Mouse (Mus musculus): Measurements from ENCODE around the gene Insl3. TPM values are rescaled to one million over a fixed set of nuclear protein-coding genes. Genes with fewer than 3 reads are reported as not detected.

Insl3 gene
- polyA plus RNA-seq, 1 experiment from 2014 or later = not detected

DNA sequence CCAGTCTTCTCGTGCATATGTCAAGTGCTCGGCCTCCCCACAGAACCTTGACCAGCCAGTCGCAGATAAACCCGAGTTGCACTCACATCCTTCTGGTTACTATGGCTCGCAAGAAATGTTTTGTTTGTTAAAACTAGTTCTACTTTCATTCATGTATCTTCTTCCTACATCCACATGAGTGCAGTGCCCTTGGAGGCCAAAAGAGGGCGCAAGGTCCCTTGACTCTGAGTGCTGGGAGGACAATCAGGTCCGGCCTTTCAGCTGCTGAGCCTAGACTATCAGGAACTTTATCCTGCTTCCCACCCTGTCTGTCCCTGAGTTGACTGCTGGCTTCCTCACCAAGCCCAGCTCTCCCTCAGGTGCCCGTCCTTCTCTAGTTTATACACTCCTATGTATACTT, 18.9 kb downstream of the Insl3 start:
- ATAC-seq (replicated peaks; ENCODE audit: low FRiP score) (no peak), DNase-seq (ENCODE audit: low spot score) (peak; percentile 76)
- no peaks in the 10 kb centered on the region for H3K9me3 ChIP-seq (ENCODE audit: control insufficient read depth, low read length)
- 0 out of 2 replicates have a peak, but pooled peaks cover 2% of the 10 kb centered on the region for H3K4me1 ChIP-seq (replicated peaks; ENCODE audit: control insufficient read depth, insufficient read depth, low read length)
- H3K4me2 ChIP-seq (ENCODE audit: low read depth, low read length, severe bottlenecking) = no peak overlapping the region
- peaks cover 12% of the 10 kb centered on the region for H3K27me3 ChIP-seq (ENCODE audit: control insufficient read depth, insufficient read depth, low read length)
- no peaks in the 10 kb centered on the region for H3K36me3 ChIP-seq (ENCODE audit: control insufficient read depth, insufficient read depth, low read length)
- H3K27ac ChIP-seq (ENCODE audit: low read depth, low read length) = no peak overlapping the region
- H3K4me3 ChIP-seq (ENCODE audit: low read depth, low read length) = no peak overlapping the region
- H3K9ac ChIP-seq (ENCODE audit: low read length) = no peak overlapping the region
- WGBS = 33% methylated on average over 8 of the region's 8 CpGs

DNA sequence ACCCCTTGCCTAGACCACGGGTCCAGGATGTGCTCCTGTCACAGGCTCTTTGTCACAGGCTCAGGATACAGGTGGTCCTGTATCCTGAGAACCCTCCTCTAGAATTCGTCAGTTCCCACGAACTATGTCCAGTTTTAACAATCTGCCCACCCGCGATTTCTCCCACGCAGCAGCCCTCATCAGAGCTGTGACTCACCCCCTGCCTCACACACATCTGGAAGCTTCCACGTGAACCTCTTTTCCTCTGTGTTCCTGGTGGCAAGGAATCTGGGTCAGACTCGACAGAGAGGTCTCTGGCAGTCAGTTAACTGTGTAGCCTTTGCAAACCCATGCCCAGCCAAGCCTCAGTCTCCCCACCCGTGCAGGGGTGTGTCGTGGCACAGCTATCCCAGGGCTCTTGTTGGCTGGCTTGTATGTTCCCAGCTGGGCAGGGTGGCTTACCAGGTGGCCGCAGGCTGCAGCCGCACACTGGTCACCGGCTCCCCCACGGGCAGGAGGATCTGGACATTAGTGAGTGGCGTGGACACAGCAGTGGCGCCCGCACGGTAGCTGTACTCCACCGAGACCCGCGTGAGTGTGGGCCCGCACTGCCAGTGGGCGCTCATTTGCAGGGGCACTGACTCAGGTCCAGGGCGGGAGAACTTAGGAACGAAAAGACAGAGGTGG, 20.3 kb downstream of the Insl3 start:
- Histone ChIP-seq H3K27me3 (ENCODE audit: control insufficient read depth, insufficient read depth, low read length) (peaks cover 12% of the 10 kb centered on the region), H3K4me2 (ENCODE audit: low read depth, low read length, severe bottlenecking) (peak overlapping the region; percentile 38; the same call in 1 of the 2 replicates), H3K27ac (ENCODE audit: low read depth, low read length) (no peak overlapping the region), H3K9me3 (ENCODE audit: control insufficient read depth, low read length) (no peaks in the 10 kb centered on the region), H3K4me1 (replicated peaks; ENCODE audit: control insufficient read depth, insufficient read depth, low read length) (0 out of 2 replicates have a peak, but pooled peaks cover 2% of the 10 kb centered on the region), H3K36me3 (ENCODE audit: control insufficient read depth, insufficient read depth, low read length) (no peaks in the 10 kb centered on the region), H3K9ac (ENCODE audit: low read length) (no peak overlapping the region), H3K4me3 (ENCODE audit: low read depth, low read length) (no peak overlapping the region)
- peak; percentile 34 for ATAC-seq (replicated peaks; ENCODE audit: low FRiP score)
- DNase-seq (ENCODE audit: low spot score) = no peak
- WGBS = 41% methylated on average over 25 of the region's 25 CpGs

DNA sequence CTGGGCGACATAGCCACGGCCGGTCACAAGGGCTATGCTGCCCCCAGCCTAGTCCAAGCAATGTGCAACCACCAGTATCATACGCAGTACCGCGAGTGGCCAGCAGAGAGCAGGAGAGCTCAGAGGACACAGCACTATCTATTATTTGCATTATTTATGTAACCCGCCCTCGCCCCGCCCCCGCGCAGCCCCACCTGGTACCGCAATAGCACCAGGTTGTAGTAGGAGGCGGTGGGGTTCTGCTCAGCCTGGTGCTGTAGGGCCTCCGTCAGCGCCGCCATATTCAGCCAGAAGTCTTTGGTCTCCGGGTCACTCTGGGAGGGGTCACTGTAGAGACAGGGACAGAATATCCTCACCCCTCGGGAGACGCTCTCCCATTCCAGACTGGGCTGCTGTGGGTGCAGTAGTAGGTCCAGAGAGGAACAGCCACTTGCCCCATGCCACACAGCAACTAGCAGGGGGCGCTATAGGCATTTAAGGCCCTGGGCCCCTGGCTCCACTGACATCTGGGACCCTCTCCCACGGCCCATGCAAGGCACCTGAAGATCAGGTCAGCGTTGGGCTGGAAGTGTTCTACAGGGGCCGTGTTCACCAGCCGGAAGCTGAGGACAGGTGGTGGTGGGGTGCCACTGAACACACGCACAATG, 20.9 kb downstream of the Insl3 start:
- peak; percentile 91 for DNase-seq (ENCODE audit: low spot score)
- WGBS = 18% methylated on average over 25 of the region's 25 CpGs
- no peak overlapping the region for H3K27ac ChIP-seq (ENCODE audit: low read depth, low read length)
- 0 out of 2 replicates have a peak, but pooled peaks cover 2% of the 10 kb centered on the region for H3K4me1 ChIP-seq (replicated peaks; ENCODE audit: control insufficient read depth, insufficient read depth, low read length)
- no peaks in the 10 kb centered on the region for H3K9me3 ChIP-seq (ENCODE audit: control insufficient read depth, low read length)
- H3K36me3 ChIP-seq (ENCODE audit: control insufficient read depth, insufficient read depth, low read length) = no peaks in the 10 kb centered on the region
- no peak overlapping the region for H3K9ac ChIP-seq (ENCODE audit: low read length)
- H3K4me2 ChIP-seq (ENCODE audit: low read depth, low read length, severe bottlenecking) = peak overlapping the region; percentile 38; the same call in 1 of the 2 replicates
- peaks cover 12% of the 10 kb centered on the region for H3K27me3 ChIP-seq (ENCODE audit: control insufficient read depth, insufficient read depth, low read length)
- ATAC-seq (replicated peaks; ENCODE audit: low FRiP score) = peak; percentile 69
- no peak overlapping the region for H3K4me3 ChIP-seq (ENCODE audit: low read depth, low read length)

DNA sequence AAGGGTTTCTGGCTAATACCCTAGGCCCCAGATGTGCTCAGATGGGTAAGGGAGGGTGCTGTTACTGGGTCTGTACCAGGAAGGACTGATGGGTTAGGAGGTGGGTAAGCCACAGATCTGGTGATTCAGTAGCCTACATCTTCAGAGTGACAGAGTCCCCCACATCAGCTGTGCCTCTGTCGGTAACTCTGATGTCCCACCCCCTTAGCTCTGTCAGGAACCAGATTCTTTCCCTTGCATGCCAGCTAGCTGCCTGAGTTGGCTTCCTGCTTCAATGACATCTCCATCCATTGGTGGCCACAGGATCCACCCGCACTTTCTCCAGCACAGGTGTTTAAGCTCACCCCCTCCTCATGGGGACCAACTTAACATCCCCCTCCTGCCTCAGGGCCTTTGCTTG, 22.6 kb downstream of the Insl3 start:
- Histone ChIP-seq H3K9ac (ENCODE audit: low read length) (no peak overlapping the region), H3K27ac (ENCODE audit: low read depth, low read length) (no peak overlapping the region), H3K9me3 (ENCODE audit: control insufficient read depth, low read length) (no peaks in the 10 kb centered on the region), H3K4me3 (ENCODE audit: low read depth, low read length) (no peak overlapping the region), H3K27me3 (ENCODE audit: control insufficient read depth, insufficient read depth, low read length) (peaks cover 12% of the 10 kb centered on the region), H3K4me1 (replicated peaks; ENCODE audit: control insufficient read depth, insufficient read depth, low read length) (0 out of 2 replicates have a peak, but pooled peaks cover 2% of the 10 kb centered on the region), H3K36me3 (ENCODE audit: control insufficient read depth, insufficient read depth, low read length) (no peaks in the 10 kb centered on the region), H3K4me2 (ENCODE audit: low read depth, low read length, severe bottlenecking) (no peak overlapping the region)
- DNase-seq (ENCODE audit: low spot score) (no peak), ATAC-seq (replicated peaks; ENCODE audit: low FRiP score) (no peak)
- WGBS = 84% methylated on average over 2 of the region's 2 CpGs

DNA sequence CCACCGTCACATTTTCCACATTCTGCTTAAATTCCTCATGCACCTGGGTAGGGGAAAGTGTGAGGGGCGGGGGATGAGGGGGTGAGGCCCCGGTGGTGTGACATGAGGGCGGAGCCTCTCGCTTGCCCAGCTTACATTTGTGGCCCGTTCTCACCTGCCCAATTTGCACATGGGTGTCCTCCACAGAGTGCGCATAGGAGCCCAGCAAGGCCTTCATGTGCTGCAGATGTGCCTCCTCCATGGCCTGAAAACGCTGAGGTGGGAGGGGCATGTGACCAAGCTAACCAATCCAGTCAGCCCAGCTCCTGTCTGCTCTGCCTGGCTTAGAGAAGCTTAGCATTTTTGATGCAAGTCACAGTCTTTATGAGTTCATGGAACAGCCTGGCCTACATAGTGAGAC, 26.5 kb downstream of the Insl3 start:
- H3K4me1 ChIP-seq (replicated peaks; ENCODE audit: control insufficient read depth, insufficient read depth, low read length) = peaks cover 14% of the 10 kb centered on the region
- no peak overlapping the region for H3K27ac ChIP-seq (ENCODE audit: low read depth, low read length)
- H3K9me3 ChIP-seq (ENCODE audit: control insufficient read depth, low read length) = no peaks in the 10 kb centered on the region
- no peak overlapping the region for H3K4me3 ChIP-seq (ENCODE audit: low read depth, low read length)
- WGBS = 59% methylated on average over 8 of the region's 8 CpGs
- no peak overlapping the region for H3K9ac ChIP-seq (ENCODE audit: low read length)
- no peak for ATAC-seq (replicated peaks; ENCODE audit: low FRiP score)
- no peaks in the 10 kb centered on the region for H3K27me3 ChIP-seq (ENCODE audit: control insufficient read depth, insufficient read depth, low read length)
- no peaks in the 10 kb centered on the region for H3K36me3 ChIP-seq (ENCODE audit: control insufficient read depth, insufficient read depth, low read length)
- no peak overlapping the region for H3K4me2 ChIP-seq (ENCODE audit: low read depth, low read length, severe bottlenecking)
- DNase-seq (ENCODE audit: low spot score) = no peak

DNA sequence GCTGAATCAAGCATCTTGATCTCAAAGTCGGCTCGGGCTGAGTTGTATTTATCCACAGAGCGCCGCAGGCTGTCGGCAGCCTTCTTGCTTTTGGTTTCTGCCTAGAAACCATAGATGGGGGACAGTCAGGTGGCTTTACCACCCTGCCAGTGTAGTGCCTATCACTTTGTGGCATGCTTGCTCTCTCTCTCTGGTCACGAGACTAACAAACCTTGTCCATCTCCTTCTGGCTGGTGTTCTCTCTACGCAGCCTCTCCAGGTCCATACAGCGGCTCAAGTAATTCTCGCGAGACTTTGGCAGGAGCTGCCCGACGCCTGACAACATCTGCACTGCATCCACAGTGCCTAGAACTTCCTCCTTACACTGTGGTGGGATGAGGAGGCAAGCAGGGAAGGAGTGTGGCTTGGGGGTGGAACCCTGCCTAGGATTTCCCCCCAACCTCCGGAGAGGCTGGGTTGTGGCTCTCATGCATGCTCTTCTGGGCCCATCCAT, 27.6 kb downstream of the Insl3 start:
- no peak overlapping the region for H3K4me3 ChIP-seq (ENCODE audit: low read depth, low read length)
- H3K4me2 ChIP-seq (ENCODE audit: low read depth, low read length, severe bottlenecking) = no peak overlapping the region
- no peaks in the 10 kb centered on the region for H3K9me3 ChIP-seq (ENCODE audit: control insufficient read depth, low read length)
- H3K9ac ChIP-seq (ENCODE audit: low read length) = no peak overlapping the region
- no peak for ATAC-seq (replicated peaks; ENCODE audit: low FRiP score)
- no peaks in the 10 kb centered on the region for H3K27me3 ChIP-seq (ENCODE audit: control insufficient read depth, insufficient read depth, low read length)
- no peaks in the 10 kb centered on the region for H3K36me3 ChIP-seq (ENCODE audit: control insufficient read depth, insufficient read depth, low read length)
- WGBS = 89% methylated on average over 13 of the region's 13 CpGs
- no peak overlapping the region for H3K27ac ChIP-seq (ENCODE audit: low read depth, low read length)
- H3K4me1 ChIP-seq (replicated peaks; ENCODE audit: control insufficient read depth, insufficient read depth, low read length) = peaks cover 17% of the 10 kb centered on the region
- DNase-seq (ENCODE audit: low spot score) = no peak

DNA sequence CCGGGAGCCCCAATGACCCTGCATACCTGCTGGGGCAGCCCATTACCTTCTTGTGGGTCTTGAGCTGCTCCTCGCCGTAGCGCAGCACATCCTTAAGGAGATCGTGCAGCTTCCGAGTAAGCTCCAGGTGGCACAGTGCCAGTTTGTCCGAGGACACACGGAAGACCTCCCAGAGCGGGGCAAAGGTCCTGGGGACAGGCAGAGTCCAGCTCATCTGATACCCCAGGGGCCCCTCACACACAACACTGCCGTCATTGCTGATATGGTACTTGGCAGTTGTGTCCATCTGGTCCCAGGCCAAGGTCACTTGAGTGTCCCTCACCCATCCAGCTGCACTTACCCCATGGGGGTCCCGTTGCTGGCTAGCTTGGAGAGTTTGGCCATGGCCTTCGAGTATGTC, 28.1 kb downstream of the Insl3 start:
- Histone ChIP-seq H3K4me2 (ENCODE audit: low read depth, low read length, severe bottlenecking) (no peak overlapping the region), H3K4me3 (ENCODE audit: low read depth, low read length) (no peak overlapping the region), H3K36me3 (ENCODE audit: control insufficient read depth, insufficient read depth, low read length) (no peaks in the 10 kb centered on the region), H3K27ac (ENCODE audit: low read depth, low read length) (no peak overlapping the region), H3K4me1 (replicated peaks; ENCODE audit: control insufficient read depth, insufficient read depth, low read length) (peaks cover 17% of the 10 kb centered on the region), H3K27me3 (ENCODE audit: control insufficient read depth, insufficient read depth, low read length) (no peaks in the 10 kb centered on the region), H3K9ac (ENCODE audit: low read length) (no peak overlapping the region), H3K9me3 (ENCODE audit: control insufficient read depth, low read length) (no peaks in the 10 kb centered on the region)
- DNase-seq (ENCODE audit: low spot score) = no peak
- ATAC-seq (replicated peaks; ENCODE audit: low FRiP score) = no peak
- WGBS = 91% methylated on average over 12 of the region's 12 CpGs

DNA sequence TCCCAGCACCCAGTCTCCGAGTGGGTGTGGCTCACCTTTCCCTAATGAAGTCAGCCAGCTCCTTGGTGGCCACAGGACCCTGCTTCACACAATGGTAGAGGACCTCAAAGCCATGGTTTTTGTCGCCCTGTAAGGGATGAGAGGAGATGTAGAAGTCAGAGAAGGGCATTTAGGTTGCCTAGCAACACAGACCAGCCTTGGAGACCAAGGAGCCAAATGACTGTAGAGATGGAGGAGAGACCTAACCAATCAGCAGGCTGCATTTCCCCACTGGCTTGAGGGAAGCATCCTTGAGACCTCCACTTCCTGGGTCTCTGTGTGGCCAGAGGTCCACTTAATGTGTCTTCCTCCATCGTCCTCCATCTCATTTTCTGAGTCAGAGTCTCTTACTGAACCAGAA, 29.2 kb downstream of the Insl3 start:
- H3K27ac ChIP-seq (ENCODE audit: low read depth, low read length) = no peak overlapping the region
- DNase-seq (ENCODE audit: low spot score) = no peak
- H3K27me3 ChIP-seq (ENCODE audit: control insufficient read depth, insufficient read depth, low read length) = no peaks in the 10 kb centered on the region

More for the DNA sequence above, 29.2 kb downstream of the Insl3 start:
- Histone ChIP-seq H3K4me1 (replicated peaks; ENCODE audit: control insufficient read depth, insufficient read depth, low read length) (peaks cover 17% of the 10 kb centered on the region), H3K9ac (ENCODE audit: low read length) (no peak overlapping the region), H3K4me3 (ENCODE audit: low read depth, low read length) (no peak overlapping the region), H3K4me2 (ENCODE audit: low read depth, low read length, severe bottlenecking) (no peak overlapping the region), H3K36me3 (ENCODE audit: control insufficient read depth, insufficient read depth, low read length) (no peaks in the 10 kb centered on the region), H3K9me3 (ENCODE audit: control insufficient read depth, low read length) (no peaks in the 10 kb centered on the region)
- WGBS = 29% methylated on average over 3 of the region's 3 CpGs
- no peak for ATAC-seq (replicated peaks; ENCODE audit: low FRiP score)

Measured in forebrain, embryonic 11.5 days (tissue).